Mouse (Mus musculus): ENCODE data around the gene a. TPM values are rescaled to one million over a fixed set of nuclear protein-coding genes. Genes with fewer than 3 reads are reported as not detected.

a gene
- polyA plus RNA-seq, 1 experiment: not detected

DNA sequence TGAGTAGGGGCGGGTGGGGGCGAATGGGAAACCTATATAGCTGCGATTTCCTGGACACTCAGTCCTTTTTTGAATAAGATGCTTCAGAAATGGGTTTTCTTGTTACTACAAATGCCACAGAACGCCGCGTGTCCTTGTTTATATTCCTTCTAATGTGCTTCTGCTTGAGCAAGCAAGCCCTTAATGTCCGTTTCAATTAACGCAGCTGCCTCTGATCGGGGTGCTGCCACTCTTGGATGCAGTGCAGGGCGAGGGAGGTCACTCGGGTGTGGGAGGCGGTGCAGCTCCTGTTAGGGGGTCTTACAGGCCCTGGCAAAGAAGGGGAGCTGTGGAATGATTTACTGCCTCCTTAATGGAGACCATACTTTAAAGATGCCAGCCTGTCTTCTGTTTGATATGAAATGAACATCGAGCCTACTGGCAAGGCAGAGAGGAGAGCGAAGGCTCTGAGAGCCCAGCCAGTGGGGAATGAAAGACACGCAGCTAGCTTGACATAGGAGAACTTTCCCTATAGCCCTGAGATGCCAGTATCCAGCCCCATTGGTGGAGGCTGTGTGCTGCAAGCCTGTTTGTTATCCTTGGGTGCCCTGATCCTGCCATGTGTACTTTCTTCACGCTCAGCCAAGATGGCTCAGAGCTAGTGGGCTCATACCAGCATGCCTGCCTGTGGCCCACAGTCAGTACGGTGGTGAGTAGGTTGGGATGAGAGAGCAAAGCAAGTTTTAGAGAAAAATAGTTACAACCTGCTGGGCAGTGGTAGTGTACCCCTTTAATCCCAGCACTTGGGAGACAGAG is 8.1 kb upstream of the a start:
- no peaks in the 10 kb centered on the region for H3K27me3 ChIP-seq (replicated peaks; ENCODE audit: control insufficient read depth, insufficient read depth, low read length)
- DNase-seq: no peak
- WGBS: 57% methylated on average over 17 of the region's 17 CpGs
- TF ChIP-seq POLR2A (IDR thresholded peaks at IDR 0.05; ENCODE audit: low read depth, low read length) (no peak), CTCF (conservative IDR thresholded peaks at IDR 0.05; ENCODE audit: insufficient read depth, insufficient read length, low read depth, low read length) (no peak)
- no peaks in the 10 kb centered on the region for H3K36me3 ChIP-seq (ENCODE audit: control insufficient read depth, insufficient read depth, low read length)
- no peak overlapping the region for H3K4me3 ChIP-seq (ENCODE audit: insufficient read depth, low read depth, low read length)
- H3K27ac ChIP-seq (ENCODE audit: insufficient read depth, low read depth, low read length): no peak overlapping the region
- no peaks in the 10 kb centered on the region; the same call in 1 of the 2 replicates for H3K4me1 ChIP-seq (ENCODE audit: control insufficient read depth, insufficient read depth, low read length)

- H3K27me3 ChIP-seq (replicated peaks; ENCODE audit: control insufficient read depth, insufficient read depth, low read length): no peaks in the 10 kb centered on the region
- H3K36me3 ChIP-seq (ENCODE audit: control insufficient read depth, insufficient read depth, low read length): no peaks in the 10 kb centered on the region
- no peaks in the 10 kb centered on the region; the same call in 1 of the 2 replicates for H3K4me1 ChIP-seq (ENCODE audit: control insufficient read depth, insufficient read depth, low read length)
- H3K4me3 ChIP-seq (ENCODE audit: insufficient read depth, low read depth, low read length): no peak overlapping the region
- 69% methylated on average over 3 of the region's 3 CpGs for WGBS
- TF ChIP-seq POLR2A (IDR thresholded peaks at IDR 0.05; ENCODE audit: low read depth, low read length) (no peak), CTCF (conservative IDR thresholded peaks at IDR 0.05; ENCODE audit: insufficient read depth, insufficient read length, low read depth, low read length) (no peak)
- H3K27ac ChIP-seq (ENCODE audit: insufficient read depth, low read depth, low read length): no peak overlapping the region
- no peak for DNase-seq
Observed at GRCm38 (mm10) chr2:154785284-154785683, 5.9 kb upstream of the a start.

DNA sequence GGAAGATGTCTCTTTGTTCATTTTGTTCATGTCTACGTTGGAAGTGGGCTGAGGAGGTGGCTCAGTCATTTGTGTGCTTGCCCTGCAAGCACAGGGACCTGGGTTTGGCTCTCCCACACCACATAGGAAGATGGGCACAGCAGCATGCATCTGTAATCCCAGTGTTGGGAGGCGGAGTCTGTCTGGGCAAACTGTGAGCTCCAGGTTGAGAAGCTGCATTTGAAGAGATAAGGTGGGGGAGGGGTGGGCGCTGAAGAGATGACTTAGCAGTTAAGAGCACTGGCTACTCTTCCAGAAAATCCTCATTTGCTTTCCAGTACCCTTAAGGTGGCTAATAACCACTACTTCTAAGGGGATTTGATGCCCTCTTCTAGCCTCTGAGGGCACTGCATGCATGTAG is 5.0 kb upstream of the a start:
- 72% methylated on average over 3 of the region's 3 CpGs for WGBS
- no peaks in the 10 kb centered on the region for H3K4me1 ChIP-seq (ENCODE audit: control insufficient read depth, insufficient read depth, low read length)
- H3K4me3 ChIP-seq (ENCODE audit: insufficient read depth, low read depth, low read length): no peak overlapping the region
- no peaks in the 10 kb centered on the region for H3K36me3 ChIP-seq (ENCODE audit: control insufficient read depth, insufficient read depth, low read length)
- no peaks in the 10 kb centered on the region for H3K27me3 ChIP-seq (replicated peaks; ENCODE audit: control insufficient read depth, insufficient read depth, low read length)
- DNase-seq: no peak
- no peak overlapping the region for H3K27ac ChIP-seq (ENCODE audit: insufficient read depth, low read depth, low read length)
- TF ChIP-seq POLR2A (IDR thresholded peaks at IDR 0.05; ENCODE audit: low read depth, low read length) (no peak), CTCF (conservative IDR thresholded peaks at IDR 0.05; ENCODE audit: insufficient read depth, insufficient read length, low read depth, low read length) (no peak)

- TF ChIP-seq CTCF (conservative IDR thresholded peaks at IDR 0.05; ENCODE audit: insufficient read depth, insufficient read length, low read depth, low read length): no peak
- no peak for TF ChIP-seq POLR2A (IDR thresholded peaks at IDR 0.05; ENCODE audit: low read depth, low read length)
- Histone ChIP-seq H3K27me3 (replicated peaks; ENCODE audit: control insufficient read depth, insufficient read depth, low read length) (no peaks in the 10 kb centered on the region), H3K27ac (ENCODE audit: insufficient read depth, low read depth, low read length) (no peak overlapping the region), H3K4me1 (ENCODE audit: control insufficient read depth, insufficient read depth, low read length) (no peaks in the 10 kb centered on the region), H3K4me3 (ENCODE audit: insufficient read depth, low read depth, low read length) (no peak overlapping the region), H3K36me3 (ENCODE audit: control insufficient read depth, insufficient read depth, low read length) (no peaks in the 10 kb centered on the region)
- 55% methylated on average over 11 of the region's 11 CpGs for WGBS
- peak; percentile 23 for DNase-seq
Observed at GRCm38 (mm10) chr2:154786776-154787175, 4.4 kb upstream of the a start.

- Histone ChIP-seq H3K4me1 (ENCODE audit: control insufficient read depth, insufficient read depth, low read length) (peaks cover 7% of the 10 kb centered on the region), H3K4me3 (ENCODE audit: insufficient read depth, low read depth, low read length) (no peak overlapping the region), H3K27ac (ENCODE audit: insufficient read depth, low read depth, low read length) (no peak overlapping the region), H3K36me3 (ENCODE audit: control insufficient read depth, insufficient read depth, low read length) (no peaks in the 10 kb centered on the region), H3K27me3 (replicated peaks; ENCODE audit: control insufficient read depth, insufficient read depth, low read length) (no peaks in the 10 kb centered on the region)
- TF ChIP-seq POLR2A (IDR thresholded peaks at IDR 0.05; ENCODE audit: low read depth, low read length): no peak
- TF ChIP-seq CTCF (conservative IDR thresholded peaks at IDR 0.05; ENCODE audit: insufficient read depth, insufficient read length, low read depth, low read length): no peak
- peak; percentile 16 for DNase-seq
- WGBS: 66% methylated on average over 6 of the region's 6 CpGs
Observed at GRCm38 (mm10) chr2:154789381-154789780, 1.8 kb upstream of the a start.

DNA sequence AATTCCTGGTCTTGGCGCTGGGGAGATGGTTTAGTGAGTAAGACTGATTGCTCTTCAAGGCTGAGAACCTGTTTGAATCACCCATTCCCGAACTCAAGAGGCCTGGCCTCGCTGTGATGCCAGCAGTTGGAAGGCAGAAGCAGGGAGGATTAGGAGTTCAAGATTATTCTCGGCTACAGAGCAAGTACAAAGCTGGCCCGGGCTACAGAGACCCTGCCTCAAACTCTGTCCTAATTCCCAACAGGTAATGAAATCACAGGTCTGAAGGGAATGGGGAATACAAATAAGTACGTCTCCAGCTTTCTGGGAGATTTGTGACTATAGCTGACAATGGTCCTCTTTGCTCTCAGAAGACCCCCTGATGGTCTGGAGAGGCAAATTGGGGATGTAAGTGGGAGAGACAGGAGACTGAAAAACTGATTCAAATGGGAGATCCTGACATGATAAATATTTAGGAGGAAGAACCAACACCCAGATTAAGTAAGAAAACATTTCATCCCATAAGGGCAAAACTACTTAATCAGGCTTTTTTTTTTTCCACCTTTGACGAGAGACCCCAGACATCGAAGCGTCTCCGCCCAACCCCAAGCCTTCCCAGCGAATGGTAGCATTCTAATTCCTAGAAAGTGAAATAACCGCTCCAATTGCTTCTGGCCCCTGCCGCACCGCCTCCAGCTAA is 1.1 kb upstream of the a start:
- DNase-seq: no peak

More for the DNA sequence above, 1.1 kb upstream of the a start:
- TF ChIP-seq CTCF (conservative IDR thresholded peaks at IDR 0.05; ENCODE audit: insufficient read depth, insufficient read length, low read depth, low read length) (no peak), POLR2A (IDR thresholded peaks at IDR 0.05; ENCODE audit: low read depth, low read length) (no peak)
- peak overlapping the region; percentile 31 for H3K4me3 ChIP-seq (ENCODE audit: insufficient read depth, low read depth, low read length)
- H3K27me3 ChIP-seq (replicated peaks; ENCODE audit: control insufficient read depth, insufficient read depth, low read length): no peaks in the 10 kb centered on the region
- H3K27ac ChIP-seq (ENCODE audit: insufficient read depth, low read depth, low read length): no peak overlapping the region
- H3K4me1 ChIP-seq (ENCODE audit: control insufficient read depth, insufficient read depth, low read length): peaks cover 7% of the 10 kb centered on the region
- no peaks in the 10 kb centered on the region for H3K36me3 ChIP-seq (ENCODE audit: control insufficient read depth, insufficient read depth, low read length)
- 11% methylated on average over 14 of the region's 14 CpGs for WGBS
